Mouse (Mus musculus): ENCODE results near the gene Pip5k1c. TPM values are rescaled to one million over a fixed set of nuclear protein-coding genes. Genes with fewer than 3 reads are reported as not detected.

The Pip5k1c gene
- polyA plus RNA-seq, 1 experiment from 2014 or later, result 26.2 TPM

GRCm38 (mm10) chr10:81285694-81286450, 6.9 kb upstream of the Pip5k1c start:
- peaks cover 21% of the 10 kb centered on the region for H3K4me1 ChIP-seq (replicated peaks)
- peak; percentile 63 for ATAC-seq (replicated peaks; ENCODE audit: insufficient number of reproducible peaks, insufficient read depth, low FRiP score, low read depth)
- no peaks in the 10 kb centered on the region for H3K36me3 ChIP-seq
- peak overlapping the region; percentile 51 for H3K9ac ChIP-seq
- peak overlapping the region; percentile 89 for H3K4me2 ChIP-seq
- no peaks in the 10 kb centered on the region for H3K9me3 ChIP-seq (replicated peaks)
- no peak overlapping the region for H3K27ac ChIP-seq
- peak overlapping the region; percentile 55 for H3K4me3 ChIP-seq
- WGBS, result 2% methylated on average over 54 of the region's 54 CpGs
- peaks cover 65% of the 10 kb centered on the region for H3K27me3 ChIP-seq

DNA sequence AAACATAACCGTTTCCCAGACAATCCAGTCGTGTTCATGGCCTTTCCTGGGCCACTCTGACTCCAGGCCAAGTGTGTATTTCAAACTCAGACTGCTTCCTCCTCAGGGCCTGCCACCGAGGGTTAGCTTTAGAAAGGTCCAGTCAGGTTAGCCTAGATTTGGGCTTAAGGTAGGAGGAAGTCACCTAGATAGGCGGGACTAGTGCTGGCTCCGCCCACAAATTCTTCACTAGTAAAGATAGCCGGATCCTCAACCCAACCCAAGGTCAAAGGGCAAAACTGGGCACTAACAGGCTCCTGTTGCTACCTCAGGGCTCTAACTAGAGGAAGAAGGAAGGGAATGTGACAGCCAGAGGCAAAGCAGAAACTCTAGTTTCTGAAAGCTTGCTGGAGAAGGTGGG, 6.2 kb upstream of the Pip5k1c start:
- 38% methylated on average over 6 of the region's 6 CpGs for WGBS
- H3K4me3 ChIP-seq, result no peak overlapping the region
- no peaks in the 10 kb centered on the region for H3K9me3 ChIP-seq (replicated peaks)
- peaks cover 64% of the 10 kb centered on the region for H3K27me3 ChIP-seq
- no peak overlapping the region for H3K4me2 ChIP-seq
- ATAC-seq (replicated peaks; ENCODE audit: insufficient number of reproducible peaks, insufficient read depth, low FRiP score, low read depth), result no peak
- no peak overlapping the region for H3K27ac ChIP-seq
- no peak overlapping the region for H3K9ac ChIP-seq
- H3K4me1 ChIP-seq (replicated peaks), result peaks cover 27% of the 10 kb centered on the region
- H3K36me3 ChIP-seq, result no peaks in the 10 kb centered on the region

- WGBS, result 57% methylated on average over 8 of the region's 8 CpGs
- Histone ChIP-seq H3K4me2 (no peak overlapping the region), H3K36me3 (no peaks in the 10 kb centered on the region), H3K9me3 (replicated peaks) (no peaks in the 10 kb centered on the region), H3K4me1 (replicated peaks) (peaks cover 28% of the 10 kb centered on the region), H3K27ac (no peak overlapping the region), H3K4me3 (no peak overlapping the region), H3K27me3 (peaks cover 57% of the 10 kb centered on the region), H3K9ac (no peak overlapping the region)
- no peak for ATAC-seq (replicated peaks; ENCODE audit: insufficient number of reproducible peaks, insufficient read depth, low FRiP score, low read depth)
Observed at GRCm38 (mm10) chr10:81287513-81288157, 5.1 kb upstream of the Pip5k1c start.

DNA sequence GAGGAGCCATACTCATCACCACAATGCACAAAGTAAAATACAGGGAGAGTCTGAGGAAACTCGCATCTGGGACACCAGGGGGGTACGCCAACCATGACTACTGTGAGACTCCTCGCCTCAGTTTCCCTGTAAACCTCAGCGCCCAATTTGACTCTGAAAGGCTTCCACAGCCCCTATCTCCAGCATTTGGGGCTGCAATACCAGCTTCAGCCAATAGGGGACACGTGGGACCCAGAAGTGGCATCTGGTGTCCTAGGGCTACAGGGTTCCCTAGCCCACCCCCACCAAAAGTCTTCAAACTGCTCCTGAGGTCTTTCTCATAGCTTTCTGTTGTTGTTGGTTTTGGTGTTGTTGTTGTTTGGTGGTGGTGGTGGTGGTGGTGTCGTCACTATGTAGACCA, 4.2 kb upstream of the Pip5k1c start:
- H3K9ac ChIP-seq, result no peak overlapping the region
- no peak overlapping the region for H3K27ac ChIP-seq
- no peaks in the 10 kb centered on the region for H3K9me3 ChIP-seq (replicated peaks)
- no peak overlapping the region for H3K4me3 ChIP-seq
- peaks cover 47% of the 10 kb centered on the region for H3K27me3 ChIP-seq
- H3K4me2 ChIP-seq, result no peak overlapping the region
- H3K4me1 ChIP-seq (replicated peaks), result peaks cover 32% of the 10 kb centered on the region
- no peaks in the 10 kb centered on the region for H3K36me3 ChIP-seq
- 30% methylated on average over 6 of the region's 6 CpGs for WGBS
- ATAC-seq (replicated peaks; ENCODE audit: insufficient number of reproducible peaks, insufficient read depth, low FRiP score, low read depth), result no peak

- H3K27ac ChIP-seq, result no peak overlapping the region
- no peak for ATAC-seq (replicated peaks; ENCODE audit: insufficient number of reproducible peaks, insufficient read depth, low FRiP score, low read depth)
- H3K27me3 ChIP-seq, result peaks cover 40% of the 10 kb centered on the region
- H3K4me3 ChIP-seq, result no peak overlapping the region
- no peaks in the 10 kb centered on the region for H3K36me3 ChIP-seq
- 2% methylated on average over 7 of the region's 7 CpGs for WGBS
- H3K9me3 ChIP-seq (replicated peaks), result no peaks in the 10 kb centered on the region
- H3K4me2 ChIP-seq, result no peak overlapping the region
- no peak overlapping the region for H3K9ac ChIP-seq
- peaks cover 39% of the 10 kb centered on the region for H3K4me1 ChIP-seq (replicated peaks)
Observed at GRCm38 (mm10) chr10:81289278-81289677, 3.5 kb upstream of the Pip5k1c start.

GRCm38 (mm10) chr10:81289811-81290210, 3.0 kb upstream of the Pip5k1c start:
- no peak overlapping the region for H3K27ac ChIP-seq
- H3K36me3 ChIP-seq, result no peaks in the 10 kb centered on the region

GRCm38 (mm10) chr10:81290698-81291460, 1.9 kb upstream of the Pip5k1c start:
- peak overlapping the region; percentile 7; the same call in 1 of the 2 replicates for H3K4me3 ChIP-seq
- H3K27me3 ChIP-seq, result peaks cover 29% of the 10 kb centered on the region
- H3K36me3 ChIP-seq, result no peaks in the 10 kb centered on the region
- peak overlapping the region; percentile 7; the same call in 1 of the 2 replicates for H3K27ac ChIP-seq
- no peak for ATAC-seq (replicated peaks; ENCODE audit: insufficient number of reproducible peaks, insufficient read depth, low FRiP score, low read depth)
- WGBS, result 24% methylated on average over 24 of the region's 24 CpGs
- H3K9me3 ChIP-seq (replicated peaks), result no peaks in the 10 kb centered on the region
- H3K9ac ChIP-seq, result no peak overlapping the region
- H3K4me1 ChIP-seq (replicated peaks), result peaks cover 46% of the 10 kb centered on the region
- peak overlapping the region; percentile 19; the same call in 1 of the 2 replicates for H3K4me2 ChIP-seq

More at GRCm38 (mm10) chr10:81289811-81290210, 3.0 kb upstream of the Pip5k1c start:
- ATAC-seq (replicated peaks; ENCODE audit: insufficient number of reproducible peaks, insufficient read depth, low FRiP score, low read depth), result no peak
- H3K9ac ChIP-seq, result no peak overlapping the region
- 58% methylated on average over 14 of the region's 14 CpGs for WGBS
- peaks cover 43% of the 10 kb centered on the region for H3K4me1 ChIP-seq (replicated peaks)
- H3K4me3 ChIP-seq, result no peak overlapping the region
- no peaks in the 10 kb centered on the region for H3K9me3 ChIP-seq (replicated peaks)
- H3K4me2 ChIP-seq, result no peak overlapping the region
- H3K27me3 ChIP-seq, result peaks cover 35% of the 10 kb centered on the region

- H3K4me2 ChIP-seq, result peak within 1 kb of the TSS; percentile 19; the same call in 1 of the 2 replicates
- no peaks in the 10 kb centered on the region for H3K9me3 ChIP-seq (replicated peaks)
- peak within 1 kb of the TSS; percentile 71; the same call in 1 of the 2 replicates for H3K4me3 ChIP-seq
- H3K9ac ChIP-seq, result no peak within 1 kb of the TSS
- peaks cover 43% of the 10 kb centered on the region for H3K4me1 ChIP-seq (replicated peaks)
- WGBS, result 61% methylated on average over 9 of the region's 9 CpGs
- ATAC-seq (replicated peaks; ENCODE audit: insufficient number of reproducible peaks, insufficient read depth, low FRiP score, low read depth), result no peak
- H3K27ac ChIP-seq, result peak within 1 kb of the TSS; percentile 7; the same call in 1 of the 2 replicates
- no peaks in the 10 kb centered on the region for H3K36me3 ChIP-seq
- peaks cover 29% of the 10 kb centered on the region for H3K27me3 ChIP-seq
Observed at GRCm38 (mm10) chr10:81291511-81292104, 1.2 kb upstream of the Pip5k1c start, which contains the start of gene Tjp3. TSS of gene Tjp3 (minus strand) at chr10:81291581.

GRCm38 (mm10) chr10:81293334-81294030, 719 bp downstream of the Pip5k1c start:
- Histone ChIP-seq H3K27me3 (peaks cover 21% of the 10 kb centered on the region), H3K9me3 (replicated peaks) (no peaks in the 10 kb centered on the region), H3K36me3 (no peaks in the 10 kb centered on the region), H3K4me3 (peak overlapping the region; percentile 71), H3K9ac (peak overlapping the region; percentile 87), H3K4me1 (replicated peaks) (peaks cover 57% of the 10 kb centered on the region), H3K27ac (peak overlapping the region; percentile 88), H3K4me2 (peak overlapping the region; percentile 93)
- ATAC-seq (replicated peaks; ENCODE audit: insufficient number of reproducible peaks, insufficient read depth, low FRiP score, low read depth), result no peak
- WGBS, result 3% methylated on average over 25 of the region's 25 CpGs

- H3K36me3 ChIP-seq, result no peaks in the 10 kb centered on the region
- H3K9ac ChIP-seq, result peak overlapping the region; percentile 87
- H3K9me3 ChIP-seq (replicated peaks), result no peaks in the 10 kb centered on the region
- H3K27me3 ChIP-seq, result peaks cover 20% of the 10 kb centered on the region
- no peak overlapping the region for H3K27ac ChIP-seq
- peak overlapping the region; percentile 93 for H3K4me2 ChIP-seq
- no peak for ATAC-seq (replicated peaks; ENCODE audit: insufficient number of reproducible peaks, insufficient read depth, low FRiP score, low read depth)
- peak overlapping the region; percentile 71 for H3K4me3 ChIP-seq
- peaks cover 60% of the 10 kb centered on the region for H3K4me1 ChIP-seq (replicated peaks)
- WGBS, result 47% methylated on average over 8 of the region's 8 CpGs
Observed at GRCm38 (mm10) chr10:81294442-81294841, 1.7 kb downstream of the Pip5k1c start.
